Mouse (Mus musculus) G1E (cell line): ENCODE measurements around the gene Irf1.

ENCODE experiments used
- CTCF ChIP-seq: IDR thresholded peaks from 2 replicates; pipeline ENCODE4 v1.5.1; 2012; ENCODE audit warnings: low read depth, low read length, inconsistent platforms, mixed read lengths
- GATA1 ChIP-seq: IDR thresholded peaks from 2 replicates; pipeline ENCODE4 v1.6.1; 2012; ENCODE audit warnings: borderline replicate concordance, low read length, inconsistent platforms, mixed read lengths
- POLR2AphosphoS5 ChIP-seq: IDR thresholded peaks from 2 replicates; pipeline ENCODE4 v1.6.1; 2012; ENCODE audit warnings: low read depth, low read length, inconsistent platforms; ENCODE audit not compliant: insufficient replicate concordance
- TAL1 ChIP-seq: conservative IDR thresholded peaks from 2 replicates; pipeline ENCODE4 v1.6.1; 2012; ENCODE audit warnings: low read depth, low read length, inconsistent platforms, mixed read lengths

DNA sequence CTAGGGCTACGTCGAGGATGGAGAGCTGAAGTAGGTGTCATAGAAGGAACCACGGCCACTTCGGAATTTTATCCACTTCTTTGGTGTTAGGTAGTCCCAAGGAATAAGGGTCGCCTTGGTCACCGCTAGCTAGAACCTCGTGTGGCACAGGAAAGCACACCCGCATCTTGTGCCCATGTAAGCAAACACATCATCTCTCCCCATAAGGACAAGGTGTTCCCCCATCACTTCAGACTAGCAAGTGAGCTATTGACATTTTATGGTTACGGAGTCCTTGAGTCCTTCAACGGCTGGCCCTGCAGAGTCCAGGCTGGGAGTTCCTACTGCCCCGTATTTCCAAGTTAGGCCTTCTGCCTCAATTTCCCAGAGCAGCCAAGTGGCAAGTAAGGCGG is 633 bp upstream of the Irf1 start:
- TF ChIP-seq CTCF (no peak), GATA1 (no peak), TAL1 (no peak), POLR2AphosphoS5 (no peak)
